Mouse (Mus musculus): ENCODE data around the gene Jade1. TPM values are rescaled to one million over a fixed set of nuclear protein-coding genes. Genes with fewer than 3 reads are reported as not detected.

Gene Jade1
- polyA plus RNA-seq, 1 experiment, result 201 TPM

GRCm38 (mm10) chr3:41583092-41583491 is 27.6 kb downstream of the Jade1 start:
- H3K27me3 ChIP-seq (ENCODE audit: control insufficient read depth, insufficient read depth, low read length, poor library complexity, severe bottlenecking), result no peaks in the 10 kb centered on the region
- no peak overlapping the region for H3K4me3 ChIP-seq (ENCODE audit: low read depth, low read length)
- H3K4me1 ChIP-seq (ENCODE audit: control insufficient read depth, insufficient read depth, low read length), result peaks cover 10% of the 10 kb centered on the region
- H3K36me3 ChIP-seq (ENCODE audit: control insufficient read depth, insufficient read depth, low read length, poor library complexity, severe bottlenecking), result peaks cover 55% of the 10 kb centered on the region
- no peak for TF ChIP-seq POLR2A (IDR thresholded peaks at IDR 0.05; ENCODE audit: insufficient read depth, low read length)
- TF ChIP-seq CTCF (IDR thresholded peaks at IDR 0.05; ENCODE audit: low read depth, low read length), result no peak
- TF ChIP-seq EP300 (IDR thresholded peaks at IDR 0.05; ENCODE audit: insufficient read depth, low read depth, low read length), result no peak
- no peak overlapping the region for H3K27ac ChIP-seq (ENCODE audit: insufficient read depth, low read length)
- no peak overlapping the region for H3K9ac ChIP-seq (ENCODE audit: low read depth, poor library complexity, severe bottlenecking)
- no peaks in the 10 kb centered on the region for H3K9me3 ChIP-seq (replicated peaks; ENCODE audit: control insufficient read depth, insufficient read depth, low read length, poor library complexity, severe bottlenecking)

- no peak overlapping the region for H3K9ac ChIP-seq (ENCODE audit: low read depth, poor library complexity, severe bottlenecking)
- no peak for TF ChIP-seq CTCF (IDR thresholded peaks at IDR 0.05; ENCODE audit: low read depth, low read length)
- no peak for TF ChIP-seq EP300 (IDR thresholded peaks at IDR 0.05; ENCODE audit: insufficient read depth, low read depth, low read length)
- TF ChIP-seq POLR2A (IDR thresholded peaks at IDR 0.05; ENCODE audit: insufficient read depth, low read length), result no peak
Observed at GRCm38 (mm10) chr3:41583621-41584020, 28.1 kb downstream of the Jade1 start.

GRCm38 (mm10) chr3:41585548-41585947 is 30.0 kb downstream of the Jade1 start:
- no peak overlapping the region for H3K9ac ChIP-seq (ENCODE audit: low read depth, poor library complexity, severe bottlenecking)
- H3K36me3 ChIP-seq (ENCODE audit: control insufficient read depth, insufficient read depth, low read length, poor library complexity, severe bottlenecking), result peaks cover 69% of the 10 kb centered on the region
- H3K27ac ChIP-seq (ENCODE audit: insufficient read depth, low read length), result no peak overlapping the region
- TF ChIP-seq EP300 (IDR thresholded peaks at IDR 0.05; ENCODE audit: insufficient read depth, low read depth, low read length), result no peak
- no peak for TF ChIP-seq CTCF (IDR thresholded peaks at IDR 0.05; ENCODE audit: low read depth, low read length)
- no peak for TF ChIP-seq POLR2A (IDR thresholded peaks at IDR 0.05; ENCODE audit: insufficient read depth, low read length)
- H3K9me3 ChIP-seq (replicated peaks; ENCODE audit: control insufficient read depth, insufficient read depth, low read length, poor library complexity, severe bottlenecking), result no peaks in the 10 kb centered on the region
- H3K27me3 ChIP-seq (ENCODE audit: control insufficient read depth, insufficient read depth, low read length, poor library complexity, severe bottlenecking), result no peaks in the 10 kb centered on the region
- peaks cover 9% of the 10 kb centered on the region for H3K4me1 ChIP-seq (ENCODE audit: control insufficient read depth, insufficient read depth, low read length)
- H3K4me3 ChIP-seq (ENCODE audit: low read depth, low read length), result no peak overlapping the region

More at GRCm38 (mm10) chr3:41583621-41584020, 28.1 kb downstream of the Jade1 start:
- no peaks in the 10 kb centered on the region for H3K9me3 ChIP-seq (replicated peaks; ENCODE audit: control insufficient read depth, insufficient read depth, low read length, poor library complexity, severe bottlenecking)
- H3K4me3 ChIP-seq (ENCODE audit: low read depth, low read length), result no peak overlapping the region
- H3K36me3 ChIP-seq (ENCODE audit: control insufficient read depth, insufficient read depth, low read length, poor library complexity, severe bottlenecking), result peaks cover 57% of the 10 kb centered on the region
- H3K27ac ChIP-seq (ENCODE audit: insufficient read depth, low read length), result no peak overlapping the region
- peaks cover 10% of the 10 kb centered on the region for H3K4me1 ChIP-seq (ENCODE audit: control insufficient read depth, insufficient read depth, low read length)
- no peaks in the 10 kb centered on the region for H3K27me3 ChIP-seq (ENCODE audit: control insufficient read depth, insufficient read depth, low read length, poor library complexity, severe bottlenecking)

- Histone ChIP-seq H3K4me1 (ENCODE audit: control insufficient read depth, insufficient read depth, low read length) (peaks cover 12% of the 10 kb centered on the region), H3K4me3 (ENCODE audit: low read depth, low read length) (no peak overlapping the region), H3K27me3 (ENCODE audit: control insufficient read depth, insufficient read depth, low read length, poor library complexity, severe bottlenecking) (no peaks in the 10 kb centered on the region), H3K36me3 (ENCODE audit: control insufficient read depth, insufficient read depth, low read length, poor library complexity, severe bottlenecking) (peaks cover 69% of the 10 kb centered on the region), H3K27ac (ENCODE audit: insufficient read depth, low read length) (no peak overlapping the region), H3K9me3 (replicated peaks; ENCODE audit: control insufficient read depth, insufficient read depth, low read length, poor library complexity, severe bottlenecking) (no peaks in the 10 kb centered on the region), H3K9ac (ENCODE audit: low read depth, poor library complexity, severe bottlenecking) (no peak overlapping the region)
- no peak for TF ChIP-seq CTCF (IDR thresholded peaks at IDR 0.05; ENCODE audit: low read depth, low read length)
- no peak for TF ChIP-seq EP300 (IDR thresholded peaks at IDR 0.05; ENCODE audit: insufficient read depth, low read depth, low read length)
- no peak for TF ChIP-seq POLR2A (IDR thresholded peaks at IDR 0.05; ENCODE audit: insufficient read depth, low read length)
Observed at GRCm38 (mm10) chr3:41586330-41586729, 30.8 kb downstream of the Jade1 start.

GRCm38 (mm10) chr3:41586917-41587316 is 31.4 kb downstream of the Jade1 start:
- Histone ChIP-seq H3K4me1 (ENCODE audit: control insufficient read depth, insufficient read depth, low read length) (peaks cover 12% of the 10 kb centered on the region), H3K9ac (ENCODE audit: low read depth, poor library complexity, severe bottlenecking) (no peak overlapping the region), H3K27ac (ENCODE audit: insufficient read depth, low read length) (no peak overlapping the region), H3K36me3 (ENCODE audit: control insufficient read depth, insufficient read depth, low read length, poor library complexity, severe bottlenecking) (peaks cover 69% of the 10 kb centered on the region), H3K4me3 (ENCODE audit: low read depth, low read length) (no peak overlapping the region), H3K9me3 (replicated peaks; ENCODE audit: control insufficient read depth, insufficient read depth, low read length, poor library complexity, severe bottlenecking) (no peaks in the 10 kb centered on the region), H3K27me3 (ENCODE audit: control insufficient read depth, insufficient read depth, low read length, poor library complexity, severe bottlenecking) (no peaks in the 10 kb centered on the region)
- TF ChIP-seq CTCF (IDR thresholded peaks at IDR 0.05; ENCODE audit: low read depth, low read length) (no peak), EP300 (IDR thresholded peaks at IDR 0.05; ENCODE audit: insufficient read depth, low read depth, low read length) (no peak), POLR2A (IDR thresholded peaks at IDR 0.05; ENCODE audit: insufficient read depth, low read length) (no peak)

GRCm38 (mm10) chr3:41587588-41587987 is 32.1 kb downstream of the Jade1 start:
- peaks cover 69% of the 10 kb centered on the region for H3K36me3 ChIP-seq (ENCODE audit: control insufficient read depth, insufficient read depth, low read length, poor library complexity, severe bottlenecking)
- H3K9me3 ChIP-seq (replicated peaks; ENCODE audit: control insufficient read depth, insufficient read depth, low read length, poor library complexity, severe bottlenecking), result no peaks in the 10 kb centered on the region
- no peaks in the 10 kb centered on the region for H3K27me3 ChIP-seq (ENCODE audit: control insufficient read depth, insufficient read depth, low read length, poor library complexity, severe bottlenecking)
- no peak for TF ChIP-seq CTCF (IDR thresholded peaks at IDR 0.05; ENCODE audit: low read depth, low read length)
- TF ChIP-seq EP300 (IDR thresholded peaks at IDR 0.05; ENCODE audit: insufficient read depth, low read depth, low read length), result no peak
- no peak for TF ChIP-seq POLR2A (IDR thresholded peaks at IDR 0.05; ENCODE audit: insufficient read depth, low read length)
- H3K4me3 ChIP-seq (ENCODE audit: low read depth, low read length), result no peak overlapping the region
- no peak overlapping the region for H3K27ac ChIP-seq (ENCODE audit: insufficient read depth, low read length)
- peaks cover 10% of the 10 kb centered on the region for H3K4me1 ChIP-seq (ENCODE audit: control insufficient read depth, insufficient read depth, low read length)
- H3K9ac ChIP-seq (ENCODE audit: low read depth, poor library complexity, severe bottlenecking), result no peak overlapping the region
